ENCODE assay signal across 8 mouse cellular contexts in the genomic region with DNA sequence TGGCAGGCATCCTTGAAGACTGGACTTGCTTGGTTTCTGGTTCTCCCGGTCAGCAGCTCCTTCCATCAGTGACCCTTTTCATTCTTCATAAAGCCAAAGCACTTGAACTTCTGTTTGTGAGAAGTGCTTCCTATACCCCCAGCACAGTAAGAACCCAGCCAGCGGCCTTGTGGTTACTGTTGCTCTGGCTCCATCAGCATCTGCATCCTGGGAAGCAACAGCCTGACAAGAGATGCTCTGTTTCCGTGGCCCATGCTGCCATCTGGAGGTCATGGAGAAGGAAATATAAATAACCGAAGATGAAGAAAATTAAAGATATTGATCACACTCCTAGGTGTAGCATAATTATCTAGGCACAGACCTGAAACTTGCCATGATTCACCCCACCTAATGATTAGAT.
DNase-seq lines count a peak whose midpoint lies in the region; ATAC-seq and TF ChIP-seq lines count a peak whose summit lies in the region.

No protein-coding gene starts in this region.

- peak; percentile 27 to 32 for DNase-seq in cerebellum, adult 2 months
- DNase-seq in cerebellum, adult 11 months, result no peak
- DNase-seq in MEL (ENCODE audit: low read depth, low spot score), result peak; percentile 24
- DNase-seq in embryo, embryonic 11 days, result peak; percentile 78
- peak; percentile 77 for DNase-seq in heart, embryonic 10.5 days (ENCODE audit: low spot score)
- peak; percentile 71 for DNase-seq in layer of hippocampus, adult 9-11 months
- DNase-seq in right cerebral cortex, postnatal 36 days (ENCODE audit: low spot score in 2 of 2), result peak; percentile 44 to 63

- no peak overlapping the region for H3K4me3 ChIP-seq in cerebellum, adult 2 months (replicated peaks; ENCODE audit: insufficient read depth, low read depth, low read length)
- no peak overlapping the region for H3K4me3 ChIP-seq in MEL (ENCODE audit: control insufficient read depth in 1 of 2, insufficient read depth in 1 of 2, low read depth in 2 of 2, low read length in 2 of 2)
- H3K4me3 ChIP-seq in heart, embryonic 10.5 days, result no peak overlapping the region

- TF ChIP-seq POLR2A in cerebellum, adult 2 months (IDR thresholded peaks at IDR 0.05; ENCODE audit: borderline replicate concordance, insufficient read depth, low read length), result no peak
- no peak for TF ChIP-seq POLR2A in MEL (IDR thresholded peaks at IDR 0.05; ENCODE audit: control insufficient read depth in 1 of 2, insufficient read depth in 1 of 2, low read depth in 1 of 2, low read length in 2 of 2, poor library complexity in 1 of 2)

- 0 out of 2 replicates have a peak, but pooled peaks have one; percentile 13 for ATAC-seq in megakaryocyte, adult 5-6 weeks (ENCODE audit: poor library complexity, severe bottlenecking)

- no peaks in the 10 kb centered on the region for H3K79me2 ChIP-seq in MEL (ENCODE audit: control insufficient read depth, insufficient read depth, low read length, poor library complexity)

- H3K36me3 ChIP-seq in MEL (ENCODE audit: control insufficient read depth in 1 of 2, insufficient read depth in 2 of 2, low read length in 2 of 2), result no peaks in the 10 kb centered on the region
- H3K36me3 ChIP-seq in heart, embryonic 10.5 days, result no peaks in the 10 kb centered on the region

- no peak overlapping the region for H3K27ac ChIP-seq in cerebellum, adult 2 months (ENCODE audit: insufficient read depth, low read length)
- no peak overlapping the region for H3K27ac ChIP-seq in MEL (ENCODE audit: control insufficient read depth, low read depth, low read length)
- H3K27ac ChIP-seq in heart, embryonic 10.5 days, result no peak overlapping the region

- H3K9me3 ChIP-seq in MEL (replicated peaks; ENCODE audit: insufficient read depth, low read length), result no peaks in the 10 kb centered on the region
- H3K9me3 ChIP-seq in heart, embryonic 10.5 days, result 0 out of 2 replicates have a peak, but pooled peaks cover 3% of the 10 kb centered on the region

- no peak for TF ChIP-seq EP300 in MEL (IDR thresholded peaks at IDR 0.05; ENCODE audit: low read depth in 1 of 2, low read length in 2 of 2)

- peak; percentile 57 for TF ChIP-seq CTCF in cerebellum, adult 2 months (IDR thresholded peaks at IDR 0.05; ENCODE audit: borderline replicate concordance, insufficient read depth, low read depth, low read length)
- peak in 2 of 3 experiments; percentile 30 to 64; a peak in 3 of 6 replicates for TF ChIP-seq CTCF in MEL (IDR thresholded peaks at IDR 0.05 in 2 of 3, conservative IDR thresholded peaks at IDR 0.05 in 1 of 3; ENCODE audit: control insufficient read depth in 1 of 3, insufficient read depth in 1 of 3, low read depth in 2 of 3, low read length in 3 of 3, poor library complexity in 1 of 3, severe bottlenecking in 1 of 3)

- H3K27me3 ChIP-seq in cerebellum, adult 2 months (ENCODE audit: control insufficient read depth, insufficient read depth, low read length), result no peaks in the 10 kb centered on the region
- H3K27me3 ChIP-seq in MEL (ENCODE audit: control insufficient read depth in 1 of 2, insufficient read depth in 2 of 2, low read length in 2 of 2), result peaks cover 0 to 4% of the 10 kb centered on the region in 2 experiments; a peak in 2 of 4 replicates
- H3K27me3 ChIP-seq in heart, embryonic 10.5 days (ENCODE audit: insufficient read depth, poor library complexity, severe bottlenecking), result peaks cover 14% of the 10 kb centered on the region

- no peak overlapping the region for H3K9ac ChIP-seq in MEL (ENCODE audit: control insufficient read depth, low read depth, low read length, poor library complexity, severe bottlenecking)

- TF ChIP-seq RAD21 in MEL (IDR thresholded peaks at IDR 0.05; ENCODE audit: low read depth, low read length), result peak; percentile 73

- WGBS in cerebellum, adult 2 months, result 30% methylated on average over 4 of the region's 4 CpGs
- 41% methylated on average over 4 of the region's 4 CpGs for WGBS in heart, embryonic 10.5 days

- H3K4me1 ChIP-seq in cerebellum, adult 2 months (ENCODE audit: control insufficient read depth, insufficient read depth, low read length), result no peaks in the 10 kb centered on the region
- H3K4me1 ChIP-seq in MEL (ENCODE audit: control insufficient read depth in 1 of 2, insufficient read depth in 2 of 2, low read length in 2 of 2), result 0 out of 4 replicates have a peak, but pooled peaks cover 0 to 4% of the 10 kb centered on the region in 2 experiments
- peaks cover 5% of the 10 kb centered on the region; the same call in 1 of the 2 replicates for H3K4me1 ChIP-seq in heart, embryonic 10.5 days

TF ChIP-seq in MEL, 35 proteins besides CTCF, POLR2A, EP300 and RAD21:
- TF ChIP-seq SMC3 (IDR thresholded peaks at IDR 0.05; ENCODE audit: low read depth, low read length), result peak; percentile 79
- TF ChIP-seq ZNF384 (IDR thresholded peaks at IDR 0.05; ENCODE audit: low read depth, low read length), result no peak
- no peak for TF ChIP-seq POLR2AphosphoS2 (IDR thresholded peaks at IDR 0.05; ENCODE audit: low read length)
- peak; percentile 80 for TF ChIP-seq ZC3H11A (IDR thresholded peaks at IDR 0.05; ENCODE audit: low read depth, low read length)
TF ChIP-seq in MEL: peak in this region for 2.
